Mouse (Mus musculus): ENCODE measurements at regions not wholly inside any gene's neighbourhood (a gene's known extent, or its start where the extent isn't known, plus 50 kb on each side); places are given as distances from the start of the nearest gene placed in this dataset.

DNA sequence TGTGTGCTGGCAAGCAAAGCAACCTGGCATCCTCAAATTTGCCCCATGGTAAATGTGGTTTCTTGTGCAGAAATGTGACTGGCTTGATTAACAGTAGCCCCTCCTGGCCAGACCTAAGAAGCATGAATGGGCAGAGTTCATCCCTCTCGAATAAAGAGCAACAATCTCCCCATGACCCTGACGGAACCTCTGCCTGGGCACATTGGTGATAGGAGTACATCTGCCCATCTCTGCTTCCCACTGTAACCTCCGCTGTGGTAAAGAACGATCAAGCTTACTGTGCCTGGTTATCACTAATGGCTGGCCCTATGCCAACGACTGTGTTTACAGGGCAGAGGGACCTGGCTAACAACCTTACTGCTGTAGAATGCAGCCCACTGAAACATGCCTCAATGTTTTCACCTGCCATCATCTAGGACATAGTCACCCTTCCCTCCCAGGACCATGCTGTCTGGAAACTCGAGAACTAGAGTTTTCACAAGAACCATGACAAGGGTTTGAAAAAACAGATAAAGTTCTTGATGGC, 69.6 kb upstream of the Tspan2 start:
- TF ChIP-seq CTCF (conservative IDR thresholded peaks at IDR 0.05; ENCODE audit: low read length) = no peak
- no peak for TF ChIP-seq POU5F1 (IDR thresholded peaks at IDR 0.05; ENCODE audit: borderline replicate concordance, low read length)
